Mouse (Mus musculus) CH12.LX (cell line): ENCODE results near the gene Hk1.

Experiments used
- BHLHE40 ChIP-seq: IDR thresholded peaks from 2 replicates; pipeline ENCODE4 v1.6.1; 2011; ENCODE audit warnings: mild to moderate bottlenecking, low read depth, low read length, improper control_type of control experiment
- CTCF ChIP-seq, 2 experiments: IDR thresholded peaks in 1 of 2; conservative IDR thresholded peaks in 1 of 2; 2 replicates each; pipeline ENCODE4 v1.5.1; 2011 to 2012; ENCODE audit warnings: low read depth in 2 of 2, low read length in 2 of 2, improper control_type of control experiment in 1 of 2, inconsistent platforms in 1 of 2, mild to moderate bottlenecking in 1 of 2, moderate library complexity in 1 of 2
- HCFC1 ChIP-seq: IDR thresholded peaks from 2 replicates; pipeline ENCODE4 v1.6.1; 2012; ENCODE audit warnings: low read depth, mild to moderate bottlenecking, inconsistent platforms, low read length, improper control_type of control experiment
- MAFK ChIP-seq: IDR thresholded peaks from 2 replicates; pipeline ENCODE4 v1.6.1; 2011; ENCODE audit warnings: low read length, improper control_type of control experiment; ENCODE audit not compliant: insufficient replicate concordance
- POLR2A ChIP-seq: IDR thresholded peaks from 2 replicates; pipeline ENCODE4 v1.6.1; 2011; ENCODE audit warnings: low read depth, mild to moderate bottlenecking, improper control_type of control experiment, low read length

GRCm38 (mm10) chr10:62342512-62342911, 37.2 kb downstream of the Hk1 start:
- TF ChIP-seq HCFC1, result no peak
- no peak for TF ChIP-seq CTCF (conservative IDR thresholded peaks at IDR 0.05 in 1 of 2, IDR thresholded peaks at IDR 0.05 in 1 of 2; ENCODE audit: low read depth in 2 of 2, low read length in 2 of 2)
- no peak for TF ChIP-seq POLR2A
- no peak for TF ChIP-seq BHLHE40
- no peak for TF ChIP-seq MAFK
